ENCODE assay signal across 8 mouse cellular contexts in genomic region chr2:101828057-101828643, GRCm38 (mm10). TPM values are rescaled to one million over a fixed set of nuclear protein-coding genes. Genes with fewer than 3 reads are reported as not detected.
A peak's percentile ranks its signal among the peaks of the same experiment; 100 is the strongest.
DNase-seq lines count a peak whose midpoint lies in the region; ATAC-seq and TF ChIP-seq lines count a peak whose summit lies in the region.

No protein-coding gene starts in this region.

- H3K27me3 ChIP-seq in heart, embryonic 15.5 days = no peaks in the 10 kb centered on the region
- no peaks in the 10 kb centered on the region for H3K27me3 ChIP-seq in liver, postnatal 0 days (ENCODE audit: insufficient read depth, low read length)

- DNase-seq in heart, postnatal 25 days (ENCODE audit: low spot score) = no peak
- peak; percentile 50 for DNase-seq in A20 (ENCODE audit: low read depth, low spot score)
- peak; percentile 56 for DNase-seq in R1 (ENCODE audit: low read depth, low spot score)
- no peak for DNase-seq in liver, postnatal 0 days
- no peak for DNase-seq in adrenal gland, postnatal 25 days
- no peak for DNase-seq in testis, postnatal 14 days (ENCODE audit: low spot score)

- TF ChIP-seq CTCF in liver, postnatal 0 days (IDR thresholded peaks at IDR 0.05; ENCODE audit: low read depth) = peak; percentile 60

- no peak overlapping the region for H3K4me3 ChIP-seq in heart, embryonic 15.5 days
- H3K4me3 ChIP-seq in liver, postnatal 0 days (ENCODE audit: low read depth, low read length) = no peak overlapping the region

- H3K36me3 ChIP-seq in heart, embryonic 15.5 days = no peaks in the 10 kb centered on the region
- H3K36me3 ChIP-seq in liver, postnatal 0 days (replicated peaks; ENCODE audit: insufficient read depth, low read length) = no peaks in the 10 kb centered on the region

- H3K9ac ChIP-seq in heart, embryonic 15.5 days = no peak overlapping the region
- H3K9ac ChIP-seq in liver, postnatal 0 days (replicated peaks) = no peak overlapping the region

- intact Hi-C loops in heart, postnatal 25 days (cut with DNase I) = loop anchor here (2.0 to 5.0 kb wide), 2 partner anchors 31 to 121 kb away; no protein-coding TSS in a partner anchor

- H3K4me1 ChIP-seq in heart, embryonic 15.5 days (replicated peaks) = peaks cover 17% of the 10 kb centered on the region
- peaks cover 13% of the 10 kb centered on the region; the same call in 1 of the 2 replicates for H3K4me1 ChIP-seq in liver, postnatal 0 days (ENCODE audit: insufficient read depth)

- H3K27ac ChIP-seq in heart, embryonic 15.5 days = 0 out of 2 replicates have a peak overlapping the region, but pooled peaks have one; percentile 7
- peak overlapping the region; percentile 77 for H3K27ac ChIP-seq in liver, postnatal 0 days (ENCODE audit: low read depth)

- ATAC-seq in heart, embryonic 15.5 days (replicated peaks; ENCODE audit: insufficient number of reproducible peaks, insufficient read depth, low FRiP score, low read depth) = no peak
- peak; percentile 35 for ATAC-seq in liver, postnatal 0 days
- ATAC-seq in megakaryocyte-erythroid progenitor cell, adult 5-6 weeks (replicated peaks; ENCODE audit: low FRiP score, low TSS enrichment, poor library complexity, severe bottlenecking) = no peak

- no peak overlapping the region for H3K4me2 ChIP-seq in heart, embryonic 15.5 days
- H3K4me2 ChIP-seq in liver, postnatal 0 days (ENCODE audit: low read depth, low read length) = peak overlapping the region; percentile 44; the same call in 1 of the 2 replicates

- TF ChIP-seq EP300 in liver, postnatal 0 days (IDR thresholded peaks at IDR 0.05; ENCODE audit: low read depth) = peak; percentile 24; the same call in 1 of the 2 replicates

- 51% methylated on average over 5 of the region's 5 CpGs for WGBS in heart, embryonic 15.5 days
- 43% methylated on average over 5 of the region's 5 CpGs for WGBS in liver, postnatal 0 days (ENCODE audit: insufficient replicate concordance)

- no peaks in the 10 kb centered on the region for H3K9me3 ChIP-seq in heart, embryonic 15.5 days (replicated peaks)
- no peaks in the 10 kb centered on the region for H3K9me3 ChIP-seq in liver, postnatal 0 days (ENCODE audit: low read length)

RNA-seq across cellular contexts. Expression of gene Prr5l, which starts 54.7 kb away (rescaled TPM):
- polyA plus RNA-seq in heart, embryonic 15.5 days (2015; fragmentation: Nextera tagmentation; extraction: Ambion mirVana) = 8.7 and 9.7 TPM in 2 replicates
- 1 to 10 TPM in 1 of 2 experiments, under 1 TPM in 1; 0.64 to 2.5 TPM for total RNA-seq in heart, postnatal 25 days (2021)
- 2.9 and 4.0 TPM in 2 replicates for polyA plus RNA-seq in liver, postnatal 0 days (2015; fragmentation: Nextera tagmentation; extraction: Ambion mirVana)
- 5.9 and 6.6 TPM in 2 replicates for total RNA-seq in adrenal gland, postnatal 25 days (2021)
- 2.2 and 8.0 TPM in 2 replicates for total RNA-seq in megakaryocyte-erythroid progenitor cell, adult 5-6 weeks (2014; fragmentation: Nextera tagmentation)
- 0.47 TPM in 1 of 2 replicates, not detected in the other for total RNA-seq in megakaryocyte-erythroid progenitor cell, adult 5-6 weeks (2017)

RNA-seq across cellular contexts. Expression of gene Commd9, which starts 57.9 kb away (rescaled TPM):
- polyA plus RNA-seq in heart, embryonic 15.5 days (2015; fragmentation: Nextera tagmentation; extraction: Ambion mirVana) = 47.6 and 52.2 TPM in 2 replicates
- total RNA-seq in heart, postnatal 25 days (2021) = 10 to 100 TPM; 26.9 to 29.3 TPM
- polyA plus RNA-seq in liver, postnatal 0 days (2015; fragmentation: Nextera tagmentation; extraction: Ambion mirVana) = 20.6 and 23.6 TPM in 2 replicates
- 45.3 and 49.6 TPM in 2 replicates for total RNA-seq in adrenal gland, postnatal 25 days (2021)
- total RNA-seq in megakaryocyte-erythroid progenitor cell, adult 5-6 weeks (2014; fragmentation: Nextera tagmentation) = 16.2 and 20.5 TPM in 2 replicates
- 16.0 and 34.9 TPM in 2 replicates for total RNA-seq in megakaryocyte-erythroid progenitor cell, adult 5-6 weeks (2017)

Comparison
In these comparisons a context has a peak if more than half of its experiments do, and no peak if none do; other contexts are left out.
1. DNase-seq: peak in A20 (single experiment) and R1 (single experiment); none in heart, postnatal 25 days (single experiment), liver, postnatal 0 days (single experiment), adrenal gland, postnatal 25 days (single experiment) and testis, postnatal 14 days (single experiment).